Mouse (Mus musculus): ENCODE measurements at regions not wholly inside any gene's neighbourhood (a gene's known extent, or its start where the extent isn't known, plus 50 kb on each side); places are given as distances from the start of the nearest gene placed in this dataset.

DNA sequence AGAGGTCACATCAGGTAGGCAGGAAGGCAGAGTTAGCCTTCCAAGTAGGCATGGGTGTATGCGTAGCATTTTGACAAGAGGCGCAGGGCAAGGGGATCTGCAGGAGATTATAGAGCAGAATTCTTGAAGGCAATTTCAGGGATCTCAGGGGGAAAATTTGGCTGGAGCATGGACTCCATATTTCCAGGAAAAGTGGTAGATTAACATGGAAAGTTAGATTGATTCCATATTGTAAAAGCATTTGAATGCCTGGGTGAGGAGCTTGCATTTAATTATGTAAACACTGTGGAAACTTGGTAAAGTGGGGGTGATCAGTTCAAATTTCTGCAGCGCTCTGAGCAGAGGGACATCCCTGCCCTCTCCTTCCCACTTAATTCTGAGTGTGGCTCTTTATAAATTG, 146.7 kb downstream of the Pax3 start:
- intact Hi-C loops (cut with DNase I) = no loop called here
- DNase-seq = no peak

DNA sequence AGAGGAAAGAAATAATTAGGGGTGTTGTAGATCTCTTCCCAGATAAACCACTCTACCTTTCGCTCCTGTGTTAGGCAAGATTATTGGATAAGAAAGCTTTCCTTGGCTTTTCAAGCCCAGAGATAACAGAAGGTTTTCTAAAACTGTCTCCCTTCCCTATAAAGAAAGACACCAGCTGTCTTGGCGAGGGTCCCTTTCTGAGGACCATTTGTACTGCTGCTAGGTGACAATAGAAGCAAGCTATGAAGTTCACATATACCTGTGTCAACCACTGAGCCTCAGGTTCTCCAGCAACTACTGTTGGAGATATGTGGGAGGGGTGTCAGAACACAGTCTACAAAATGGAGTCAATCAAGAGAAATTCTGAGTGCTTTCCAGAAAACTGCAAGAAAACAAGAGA, 164.6 kb downstream of the Pax3 start:
- no peak for DNase-seq
- intact Hi-C loops (cut with DNase I) = no loop called here

DNA sequence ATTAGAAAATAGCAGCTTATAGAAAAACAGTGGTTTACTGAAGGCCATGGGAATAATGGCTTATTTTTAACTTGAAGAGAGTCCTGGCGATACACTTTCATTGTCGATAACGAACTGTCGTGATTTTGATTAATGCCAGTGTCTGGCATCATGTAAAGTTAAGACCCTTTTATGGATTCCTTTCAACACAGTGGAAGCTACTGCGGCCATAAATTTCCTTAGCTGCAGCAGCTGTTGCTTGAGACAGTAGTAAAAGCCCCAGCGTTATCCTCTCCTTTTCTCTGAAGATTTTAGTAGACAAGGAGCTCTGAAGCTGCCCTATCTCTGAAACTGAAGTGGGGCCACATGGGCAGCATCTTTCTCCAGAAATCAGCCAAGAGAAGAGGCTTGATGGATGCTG, 175.2 kb downstream of the Pax3 start:
- intact Hi-C loops (cut with DNase I) = no loop called here
- no peak for DNase-seq

DNA sequence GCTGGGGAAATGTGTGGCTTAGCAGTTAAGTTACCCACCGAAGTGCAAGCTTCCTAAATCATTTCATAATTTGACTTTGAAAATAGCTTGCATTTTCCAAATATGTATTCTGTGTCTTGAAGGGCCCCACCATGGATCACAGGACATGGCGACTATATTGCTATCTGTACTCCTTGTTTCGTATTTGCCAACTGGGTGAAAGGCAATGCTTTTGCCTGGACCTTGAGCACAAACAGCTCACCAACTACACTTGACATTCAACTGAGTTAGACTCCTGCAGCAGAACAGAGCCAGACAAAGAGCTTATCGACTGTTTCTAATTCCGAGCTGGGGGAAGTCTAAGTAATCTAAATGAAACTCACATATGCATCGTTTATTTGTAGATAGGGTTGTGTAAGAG, 175.9 kb downstream of the Pax3 start:
- DNase-seq = no peak
- intact Hi-C loops (cut with DNase I) = no loop called here

DNA sequence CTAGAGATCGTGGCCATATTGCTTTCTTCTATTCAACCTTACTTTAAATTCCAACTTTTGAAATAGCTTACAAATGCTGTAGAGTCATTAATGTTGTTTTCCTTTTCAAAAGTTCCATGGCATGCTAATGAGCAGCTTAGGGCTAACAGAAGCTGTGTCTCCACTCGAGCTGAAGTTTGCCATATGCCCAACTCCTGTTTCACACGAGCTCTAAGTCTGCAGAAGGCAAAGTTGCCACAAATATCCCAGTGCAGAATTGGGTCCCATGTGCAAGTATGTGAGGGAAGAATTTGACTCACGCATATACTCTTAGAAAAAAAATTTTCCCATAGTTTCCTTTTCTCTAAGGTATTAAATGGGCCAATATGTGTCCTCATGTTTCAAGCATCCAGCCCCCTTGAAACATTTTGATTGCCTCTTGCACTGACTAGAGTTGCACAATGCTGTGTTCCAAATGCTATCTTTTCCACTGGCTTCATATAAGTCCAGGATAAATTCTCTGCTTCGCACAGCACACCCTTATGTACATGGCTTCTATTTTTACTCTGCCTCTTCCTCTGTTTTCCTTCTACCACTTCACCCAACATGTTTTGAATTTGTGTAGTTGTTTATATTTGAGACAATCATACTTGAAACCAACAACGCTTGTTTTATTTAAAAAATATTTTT, 178.9 kb downstream of the Pax3 start:
- intact Hi-C loops (cut with DNase I) = no loop called here

DNA sequence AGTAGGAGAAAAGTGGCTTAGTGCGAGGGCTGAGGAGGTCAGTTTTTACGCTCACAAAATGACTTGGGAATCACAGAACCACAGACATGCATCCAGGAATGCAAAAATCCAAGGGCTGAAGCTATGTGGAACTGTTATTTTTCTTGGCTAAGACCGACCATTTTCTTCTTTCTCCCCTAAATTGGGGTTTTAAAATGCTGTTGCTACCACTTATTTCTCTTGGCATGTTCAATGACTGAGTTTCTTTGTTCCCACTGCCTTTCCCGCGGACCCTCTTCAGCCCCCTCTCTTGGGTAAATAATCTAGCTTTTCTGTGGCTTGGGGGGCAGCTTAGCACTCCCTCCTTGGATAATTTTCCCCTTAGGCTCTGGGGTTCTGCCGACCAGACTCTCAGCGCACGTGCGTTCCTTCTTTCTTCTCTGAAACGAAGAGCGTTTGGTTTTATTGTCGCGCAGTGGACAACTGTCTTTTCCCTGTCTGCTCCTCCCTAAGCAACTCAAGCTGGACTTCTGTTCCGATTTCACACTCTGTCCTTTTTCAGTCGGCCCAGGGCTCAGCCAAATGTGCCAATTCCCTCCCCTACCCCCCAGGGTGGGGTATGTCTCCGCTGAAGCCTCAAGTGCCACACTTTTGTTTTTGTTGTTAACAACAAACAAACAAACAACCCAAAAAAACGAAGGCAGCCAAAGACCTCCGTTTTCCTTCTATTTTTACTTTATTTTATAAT, 180.2 kb downstream of the Pax3 start:
- intact Hi-C loops (cut with DNase I) = no loop called here
- DNase-seq = no peak

More for the DNA sequence above, 178.9 kb downstream of the Pax3 start:
- DNase-seq = no peak

DNA sequence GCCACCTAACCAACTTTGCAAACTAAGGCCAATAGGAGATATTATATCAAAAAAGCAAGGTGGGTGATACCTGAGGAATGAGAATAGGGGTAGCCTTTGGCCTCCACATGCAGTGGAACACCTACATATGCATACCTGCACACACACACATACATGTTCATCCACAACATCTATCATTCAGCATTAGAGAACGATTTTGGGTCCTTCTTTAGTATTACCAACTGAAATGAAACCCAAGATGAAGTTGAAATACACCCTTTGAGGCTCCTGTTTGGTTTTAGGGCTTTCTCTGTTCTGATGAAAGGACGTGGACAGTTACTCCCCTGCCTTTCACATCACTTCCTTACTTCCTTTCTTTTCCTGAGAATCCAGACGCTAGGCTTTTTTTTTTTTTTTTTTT, 180.9 kb downstream of the Pax3 start:
- intact Hi-C loops (cut with DNase I) = no loop called here
- DNase-seq = no peak

DNA sequence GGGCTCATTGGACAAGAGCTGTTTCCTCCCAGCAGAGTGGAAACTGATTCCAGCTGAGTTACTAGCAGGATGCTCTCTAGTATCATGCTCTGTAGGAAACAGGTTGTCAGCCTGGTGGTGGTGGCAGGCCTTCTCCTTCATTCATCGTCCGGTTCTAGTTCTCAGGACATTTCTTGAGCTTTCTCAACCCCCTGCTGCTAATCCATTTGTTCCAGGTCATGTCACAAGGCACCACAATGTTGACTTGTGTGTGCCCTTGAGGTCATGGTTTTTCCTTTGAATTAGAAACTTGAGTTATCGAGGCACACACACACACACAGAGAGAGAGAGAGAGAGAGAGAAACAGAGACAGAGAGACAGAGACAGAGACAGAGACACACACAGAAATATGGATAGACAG, 183.5 kb downstream of the Pax3 start:
- intact Hi-C loops (cut with DNase I) = no loop called here
- DNase-seq = no peak

DNA sequence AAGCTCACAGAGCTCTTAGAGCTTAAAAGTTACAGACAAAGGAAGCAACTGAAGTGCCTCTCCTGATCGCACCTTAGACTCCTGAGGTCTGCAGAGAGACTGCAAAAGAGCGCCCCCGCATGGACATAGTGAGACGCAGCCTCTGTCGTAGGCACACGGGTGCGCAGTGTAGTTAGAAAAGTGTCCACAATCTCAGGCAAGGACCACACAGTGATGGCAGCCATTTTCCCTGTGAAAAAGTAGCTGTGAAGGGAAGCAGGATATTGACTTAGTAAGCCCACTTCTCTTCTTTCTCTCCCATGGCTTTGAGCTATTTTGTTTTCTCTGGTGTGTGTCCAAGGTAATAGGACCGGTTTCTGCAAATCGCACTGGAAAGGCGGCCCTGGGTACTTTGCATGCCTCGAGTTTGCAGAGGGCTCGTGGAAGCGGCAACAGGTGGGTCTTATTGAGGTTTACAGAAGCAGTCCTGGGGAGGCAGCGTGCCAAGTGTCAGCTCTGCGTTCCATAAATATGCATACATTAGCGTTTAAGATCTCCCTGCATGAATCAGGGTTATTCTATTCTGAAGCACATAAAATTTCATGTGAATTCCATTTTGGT, 188.0 kb downstream of the Pax3 start:
- DNase-seq = no peak
- intact Hi-C loops (cut with DNase I) = no loop called here

DNA sequence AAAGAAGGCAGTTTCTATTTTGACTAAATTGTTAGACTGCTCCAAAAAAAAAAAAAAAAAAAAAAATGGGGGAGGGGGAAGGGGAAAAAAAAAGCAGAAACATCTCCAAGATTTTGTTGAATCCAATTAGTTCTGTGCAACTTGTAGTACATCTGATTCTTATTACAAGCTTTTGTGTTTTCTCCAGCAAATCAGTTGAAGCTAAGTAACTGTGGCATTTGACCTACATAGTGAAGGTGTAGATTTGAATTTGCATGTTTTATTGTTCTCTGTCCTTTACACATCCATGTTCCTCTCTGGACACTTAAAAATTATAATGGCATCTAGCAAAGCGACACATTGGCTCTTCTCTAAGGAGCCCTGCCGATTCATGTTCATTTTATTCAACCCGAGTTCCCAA, 192.6 kb downstream of the Pax3 start:
- no peak for DNase-seq
- intact Hi-C loops (cut with DNase I) = no loop called here

DNA sequence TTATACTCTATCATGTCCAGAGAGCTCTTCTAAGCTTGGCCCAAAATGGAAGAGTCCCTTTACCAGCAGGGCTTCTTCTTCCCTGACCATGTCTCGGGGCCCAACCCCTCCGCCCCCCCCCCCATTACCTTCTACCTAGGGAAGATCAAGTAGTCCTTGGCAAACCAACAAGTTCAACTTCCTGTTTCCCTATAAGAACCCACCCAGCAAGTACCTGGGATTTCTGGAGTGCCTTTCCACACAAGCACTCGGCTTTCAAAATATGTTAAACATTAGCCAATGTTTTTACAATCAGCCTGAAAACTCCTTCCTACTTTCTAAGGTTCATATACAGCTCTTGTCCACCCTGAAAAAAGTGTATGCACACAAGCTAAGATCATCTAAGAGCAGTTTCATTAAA, 198.2 kb downstream of the Pax3 start:
- intact Hi-C loops (cut with DNase I) = no loop called here
- no peak for DNase-seq

DNA sequence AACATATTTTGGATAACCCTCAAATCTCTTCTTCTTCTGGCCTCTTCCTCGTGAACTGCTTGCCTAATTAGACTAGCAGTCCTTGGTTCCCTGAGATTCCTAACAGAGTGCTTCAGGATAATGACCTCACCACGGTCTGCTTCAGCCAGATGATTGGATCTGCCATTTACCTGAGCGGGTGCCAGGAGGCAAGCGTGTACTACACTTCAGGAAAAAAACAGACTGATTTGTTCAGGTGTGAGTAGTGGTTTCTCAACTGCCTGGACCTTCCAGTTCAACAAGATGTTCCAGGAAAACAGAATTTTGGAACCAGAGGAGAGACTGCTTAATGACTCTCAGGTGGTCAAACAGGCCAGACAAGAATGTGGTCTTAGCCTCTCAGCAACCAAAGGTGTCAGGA, 215.4 kb downstream of the Pax3 start:
- DNase-seq = no peak
- intact Hi-C loops (cut with DNase I) = no loop called here

DNA sequence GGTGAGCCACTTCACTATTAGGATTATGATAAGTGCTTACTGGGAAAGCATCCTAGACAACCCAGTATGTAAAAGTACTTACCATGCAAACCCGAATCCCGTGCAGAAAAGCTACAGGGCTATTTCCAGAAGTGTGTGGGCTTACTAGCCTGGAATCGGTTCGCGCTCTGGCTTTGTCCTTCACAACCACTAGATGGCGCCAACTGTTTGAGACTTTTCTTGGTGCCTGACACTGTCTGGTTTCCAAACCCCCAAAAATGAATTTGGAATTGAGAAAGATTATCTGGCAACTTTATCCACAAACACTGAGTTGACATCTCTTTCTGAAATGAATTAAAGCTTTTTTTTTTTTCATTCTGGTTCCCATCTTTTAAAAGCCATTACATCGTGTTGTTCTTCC, 218.2 kb downstream of the Pax3 start:
- intact Hi-C loops (cut with DNase I) = loop anchor here (1.0 to 10.0 kb wide), 2 partner anchors 442 to 476 kb away; no protein-coding TSS in a partner anchor
- peak; percentile 58 for DNase-seq

DNA sequence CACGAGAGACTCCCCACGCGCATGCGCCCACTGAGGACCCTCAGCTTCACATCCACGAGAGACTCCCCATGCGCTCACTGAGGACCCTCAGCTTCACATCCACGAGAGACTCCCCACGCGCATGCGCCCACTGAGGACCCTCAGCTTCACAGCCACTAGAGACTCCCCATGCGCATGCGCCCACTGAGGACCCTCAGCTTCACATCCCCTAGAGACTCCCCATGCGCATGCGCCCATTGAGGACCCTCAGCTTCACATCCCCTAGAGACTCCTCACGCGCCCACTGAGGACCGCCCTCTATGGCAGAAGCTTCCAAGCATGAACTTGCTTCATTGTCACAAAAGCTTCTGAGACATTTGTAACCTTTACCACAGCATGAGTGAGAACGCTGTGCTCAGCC, 221.0 kb downstream of the Pax3 start:
- intact Hi-C loops (cut with DNase I) = loop anchor here (10.0 kb wide), 1 partner anchor 479 kb away; no protein-coding TSS in a partner anchor
- DNase-seq = no peak

DNA sequence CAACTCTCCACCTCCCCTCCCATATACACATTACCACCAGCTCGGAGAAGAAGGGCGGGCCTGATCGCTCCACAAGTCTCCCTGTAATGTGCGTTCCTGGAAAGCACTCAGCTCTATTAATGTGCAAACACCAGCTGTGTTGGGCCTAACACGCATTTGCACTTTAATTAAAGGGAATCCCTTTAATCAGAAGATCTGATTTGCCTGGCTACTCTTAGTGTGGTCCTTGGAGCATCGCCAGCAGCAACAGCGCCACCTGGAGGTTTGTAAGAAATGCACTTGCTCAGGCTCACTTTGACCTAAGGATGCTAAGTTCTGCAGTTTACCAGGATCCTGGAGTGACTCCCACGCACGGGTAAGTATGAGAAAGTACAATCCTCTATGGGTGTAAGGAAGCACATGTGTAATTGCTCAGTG, 224.6 kb downstream of the Pax3 start:
- intact Hi-C loops (cut with DNase I) = loop anchor here (1.0 to 10.0 kb wide), 2 partner anchors 28 to 482 kb away; no protein-coding TSS in a partner anchor

DNA sequence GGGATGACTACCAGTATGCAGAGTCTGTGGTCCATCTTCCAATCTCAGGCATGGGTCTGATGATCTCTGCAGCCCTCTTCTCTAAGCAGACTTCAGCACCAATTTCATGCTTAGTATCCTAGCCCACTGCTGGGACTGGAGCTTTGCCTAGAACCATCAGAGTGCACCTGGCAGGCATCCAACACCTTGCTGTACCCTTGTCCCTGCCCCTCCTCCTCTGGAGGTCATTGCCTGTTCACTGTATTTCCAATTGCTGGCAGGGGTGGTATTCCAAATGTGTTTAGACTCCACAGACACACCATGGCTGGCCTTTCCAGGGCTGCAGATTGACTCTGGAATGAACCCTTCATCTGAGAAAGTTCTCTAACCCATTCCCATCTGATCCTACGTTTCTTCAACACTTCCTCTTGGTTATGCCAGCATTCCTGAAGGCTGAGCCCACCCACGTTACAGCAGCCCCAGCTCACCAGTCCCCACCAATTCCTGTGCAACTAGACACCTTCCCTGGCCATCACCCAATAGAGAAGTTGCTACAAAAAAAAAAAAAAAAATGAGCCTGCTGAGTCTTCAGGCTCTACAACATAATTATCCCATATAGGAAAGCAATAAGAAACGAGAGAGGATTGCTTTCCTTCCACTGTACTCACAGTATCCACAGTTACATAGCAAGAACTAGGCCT, 232.1 kb downstream of the Pax3 start:
- peak; percentile 39 to 41 for DNase-seq
- intact Hi-C loops (cut with DNase I) = no loop called here

More for the DNA sequence above, 224.6 kb downstream of the Pax3 start:
- DNase-seq = peak; percentile 19 to 56

DNA sequence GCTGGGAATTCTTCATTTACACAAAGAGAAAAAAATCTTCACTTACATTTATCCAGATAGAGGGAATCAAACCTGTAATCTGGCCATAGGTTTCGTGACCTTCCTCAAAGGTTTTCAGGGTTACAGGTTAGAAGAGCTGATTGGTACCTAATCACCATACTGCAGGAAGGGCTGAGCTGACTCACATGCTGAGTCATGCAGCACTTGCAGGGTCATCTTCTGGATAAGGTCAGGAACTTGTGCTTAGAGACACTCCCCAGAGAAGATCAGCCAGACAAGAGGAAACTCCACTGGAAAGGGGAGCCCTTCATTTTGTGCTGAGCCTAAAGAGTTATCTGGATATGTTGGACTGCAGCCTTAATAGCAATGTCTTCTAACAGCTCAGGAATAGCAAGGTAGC, 237.6 kb downstream of the Pax3 start:
- intact Hi-C loops (cut with DNase I) = no loop called here
- no peak for DNase-seq

DNA sequence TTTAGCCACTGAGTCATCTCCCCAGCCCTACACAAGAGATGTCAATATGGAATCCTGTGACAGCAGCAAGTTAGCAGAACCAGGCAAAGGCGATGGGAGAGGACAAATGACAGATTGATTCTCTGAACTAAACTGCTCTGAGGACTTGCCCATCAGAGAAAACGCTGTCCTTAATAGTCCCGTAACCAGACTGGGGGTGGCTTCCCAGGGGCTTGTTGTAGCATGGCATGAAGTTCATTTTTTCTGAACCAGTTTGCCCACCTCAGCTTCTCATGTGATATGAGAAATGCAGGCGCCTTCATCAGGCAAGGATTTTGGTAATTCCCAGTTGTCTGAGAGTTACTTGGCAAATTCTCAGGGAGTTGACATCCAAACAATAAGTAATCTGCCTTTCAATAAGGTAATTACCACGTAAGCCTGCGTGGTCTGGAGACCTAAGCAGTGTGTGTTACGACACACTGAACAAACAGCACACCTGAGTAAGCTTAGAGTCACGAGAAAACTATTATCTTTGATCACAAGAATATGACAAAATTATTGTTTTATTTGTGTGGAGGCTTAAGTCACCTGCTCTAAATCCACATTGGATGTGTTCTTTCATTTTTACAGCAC, 239.7 kb downstream of the Pax3 start:
- no peak for DNase-seq
- intact Hi-C loops (cut with DNase I) = no loop called here

DNA sequence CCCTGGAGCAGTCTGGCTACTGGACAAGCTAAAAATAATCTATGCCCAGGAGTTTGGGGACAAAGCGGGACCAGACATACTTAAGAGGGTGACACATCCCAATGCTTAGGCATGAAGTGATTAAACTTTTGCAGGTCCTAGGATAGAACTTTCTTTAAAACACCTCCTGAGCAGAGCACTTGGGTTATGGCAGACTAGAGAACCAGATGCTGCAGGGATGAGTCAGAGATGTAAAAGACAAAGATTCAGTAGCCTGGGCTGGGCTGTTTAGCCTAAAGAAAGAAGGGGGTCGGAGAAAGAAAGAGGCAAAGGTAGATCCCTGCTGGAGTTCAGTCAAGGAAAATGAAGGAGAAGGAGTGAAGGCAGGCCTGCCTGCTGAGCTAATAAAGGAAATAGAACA, 249.0 kb downstream of the Pax3 start:
- DNase-seq = peak in 1 of 2 experiments; percentile 11
- intact Hi-C loops (cut with DNase I) = loop anchor here (10.0 kb wide), 1 partner anchor 477 kb away; no protein-coding TSS in a partner anchor

DNA sequence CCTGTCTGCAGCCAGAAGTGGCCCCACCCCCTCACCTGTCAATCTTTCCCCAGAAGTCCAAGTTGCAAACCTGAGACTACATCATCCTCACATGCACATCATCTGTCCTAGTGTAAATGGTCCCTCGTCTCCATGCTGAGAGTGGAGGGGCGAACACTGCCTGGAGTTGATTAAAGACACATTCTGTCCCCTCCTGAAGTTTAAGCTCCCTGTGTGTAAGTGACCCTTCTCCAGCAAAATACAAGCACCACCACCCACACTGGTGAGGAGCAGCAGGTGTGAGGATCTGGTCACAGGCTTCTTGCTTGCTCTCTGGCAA, 252.6 kb downstream of the Pax3 start:
- DNase-seq = no peak
- intact Hi-C loops (cut with DNase I) = loop anchor here (1.0 to 10.0 kb wide), 2 partner anchors 28 to 481 kb away; no protein-coding TSS in a partner anchor
